Mouse (Mus musculus): ENCODE measurements around the gene Mtfmt.
A peak's percentile ranks its signal among the peaks of the same experiment; 100 is the strongest.

Gene Mtfmt

GRCm38 (mm10) chr9:65435671-65436301 is at the start of gene Mtfmt:
Gene Mtfmt (plus strand): TSS chr9:65435782.
- DNase-seq (ENCODE audit: low spot score), result peak; percentile 97

DNA sequence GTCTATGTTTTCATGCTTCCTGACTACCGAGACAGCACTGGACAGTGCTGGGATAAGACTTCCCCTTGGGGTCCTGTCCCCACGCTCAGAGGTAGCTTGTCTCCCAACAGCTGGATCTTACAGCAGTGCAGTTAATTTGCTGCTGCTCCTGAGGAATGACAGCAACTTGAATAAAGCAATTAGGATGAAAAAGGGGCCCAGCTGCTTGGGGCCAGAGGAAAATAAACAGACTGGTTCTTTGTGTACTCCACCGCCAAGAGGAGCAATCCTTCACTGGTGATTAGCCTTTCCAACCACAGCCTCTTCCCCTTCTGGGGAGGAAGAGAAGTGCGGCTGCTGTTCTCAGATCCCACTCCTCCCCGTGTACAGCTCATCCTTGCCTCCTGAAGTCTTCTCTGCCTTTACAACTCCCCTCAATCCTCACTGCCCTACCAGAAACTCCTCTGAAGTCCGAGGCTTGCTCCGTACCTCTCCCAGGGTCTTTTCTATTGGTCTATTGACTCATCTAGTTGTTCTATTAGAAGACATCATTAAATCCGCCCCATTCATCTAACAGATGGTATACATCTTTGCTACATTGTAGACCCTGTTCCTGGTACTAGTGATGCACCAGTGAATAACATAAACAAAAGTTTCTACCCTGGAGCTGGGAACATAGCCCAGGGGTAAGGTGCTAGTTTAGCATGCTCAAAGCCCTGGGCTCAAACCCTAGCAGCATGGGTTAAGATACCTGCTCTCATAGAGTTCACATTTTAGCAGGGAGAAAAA is 49.0 kb upstream of the Mtfmt start:
- DNase-seq (ENCODE audit: low spot score), result no peak

- no peak for DNase-seq (ENCODE audit: low spot score)
Measured at GRCm38 (mm10) chr9:65390752-65391612, 44.6 kb upstream of the Mtfmt start.

DNA sequence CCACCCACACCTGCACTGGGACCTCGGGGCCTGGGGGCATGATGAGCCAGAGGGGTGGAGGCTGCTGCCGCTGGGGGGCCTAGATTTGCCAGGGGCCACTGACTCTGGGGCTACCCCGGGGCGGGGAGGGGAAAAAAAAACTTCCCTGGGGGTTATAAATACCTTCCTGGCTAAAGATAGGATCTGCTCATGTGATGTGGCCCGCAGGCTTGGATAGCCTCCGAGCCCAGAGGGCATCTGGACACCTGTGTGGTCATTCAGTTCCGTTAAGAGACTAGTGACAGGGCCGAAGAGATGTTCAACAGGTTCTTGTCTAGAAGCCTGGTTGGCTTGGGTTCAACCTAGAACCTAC is 44.0 kb upstream of the Mtfmt start, which contains the start of gene Kbtbd13:
Gene Kbtbd13 (minus strand): TSS at position 40 of the 352 bp plus-strand sequence.
- DNase-seq (ENCODE audit: low spot score), result no peak

DNA sequence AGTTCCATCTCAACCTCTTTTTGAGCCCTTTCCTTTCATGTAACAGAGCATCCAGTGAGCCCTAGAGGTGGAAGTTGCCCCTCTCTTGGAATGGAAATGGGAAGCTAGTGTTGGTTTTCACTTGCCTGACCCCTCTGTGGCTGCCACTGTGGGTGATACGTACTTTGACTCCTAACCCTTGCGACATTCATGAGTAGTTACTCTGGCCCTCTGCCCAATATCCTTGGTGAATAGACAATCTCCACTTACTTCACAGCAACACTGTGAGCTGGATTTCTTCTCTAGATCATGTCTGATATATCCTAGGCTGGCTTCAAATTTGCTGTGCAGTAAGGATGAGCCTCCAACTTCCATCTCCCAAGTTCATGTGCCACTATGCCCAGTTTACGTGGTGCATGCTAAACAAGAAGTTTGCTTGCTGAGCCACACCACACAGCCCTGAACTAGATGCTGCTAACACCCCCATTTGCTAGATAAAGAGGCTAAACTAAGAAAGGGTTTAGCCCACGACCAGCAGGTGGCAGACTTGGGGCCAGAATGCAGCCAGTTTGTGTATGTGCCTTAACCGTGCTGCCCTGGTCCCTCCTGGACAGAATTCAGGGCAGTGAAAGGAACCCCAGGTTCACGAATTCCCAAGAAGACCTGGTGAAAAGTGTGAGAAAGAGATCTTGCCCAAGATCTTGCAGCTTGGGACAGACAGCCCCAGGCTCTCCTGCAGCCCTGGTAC is 42.8 kb upstream of the Mtfmt start:
- peak; percentile 27 for DNase-seq (ENCODE audit: low spot score)

GRCm38 (mm10) chr9:65393606-65394005 is 42.0 kb upstream of the Mtfmt start:
- no peak for DNase-seq (ENCODE audit: low spot score)

GRCm38 (mm10) chr9:65394360-65394759 is 41.2 kb upstream of the Mtfmt start:
- DNase-seq (ENCODE audit: low spot score), result no peak

DNA sequence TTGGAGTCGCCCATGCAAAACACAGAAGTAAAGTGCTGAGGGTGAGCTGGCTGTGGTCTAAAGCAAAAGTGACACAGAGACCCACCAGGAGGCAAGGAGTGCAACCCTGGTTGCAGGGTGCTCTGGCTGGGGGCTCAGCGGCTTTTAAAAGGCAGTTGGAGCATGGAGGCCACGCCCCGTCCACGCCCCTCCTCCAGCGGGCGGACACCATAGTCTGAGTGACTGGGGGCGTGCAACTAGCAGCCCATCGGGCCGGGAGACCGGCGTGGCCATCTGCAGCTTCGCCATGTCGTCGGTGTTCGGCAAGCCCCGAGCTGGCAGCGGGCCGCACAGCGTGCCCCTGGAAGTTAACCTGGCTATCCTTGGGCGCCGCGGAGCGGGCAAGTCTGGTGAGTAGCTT is 37.3 kb upstream of the Mtfmt start, which contains the start of gene Rasl12:
Gene Rasl12 (plus strand): TSS at position 228 of the 400 bp plus-strand sequence.
- DNase-seq (ENCODE audit: low spot score), result peak; percentile 27

DNA sequence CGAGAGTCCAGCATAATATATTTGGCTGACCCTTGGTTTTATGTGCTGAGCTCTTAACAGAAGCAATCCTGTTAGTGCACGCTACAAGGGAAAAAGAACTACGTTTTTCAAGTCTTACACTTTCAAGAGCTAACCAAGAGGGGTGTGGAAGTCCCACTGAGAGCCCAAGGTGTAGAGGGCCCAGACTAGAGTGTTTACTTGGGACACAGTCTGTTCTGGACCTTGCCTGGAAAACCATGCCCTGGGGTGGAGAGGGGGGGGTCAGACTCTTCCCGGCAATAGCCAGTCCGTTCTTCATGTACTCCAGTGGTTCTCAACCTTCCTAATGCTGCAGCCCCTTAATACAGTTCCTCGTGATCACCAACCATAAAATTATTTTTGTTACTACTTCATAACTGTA is 35.6 kb upstream of the Mtfmt start:
- DNase-seq (ENCODE audit: low spot score), result no peak

DNA sequence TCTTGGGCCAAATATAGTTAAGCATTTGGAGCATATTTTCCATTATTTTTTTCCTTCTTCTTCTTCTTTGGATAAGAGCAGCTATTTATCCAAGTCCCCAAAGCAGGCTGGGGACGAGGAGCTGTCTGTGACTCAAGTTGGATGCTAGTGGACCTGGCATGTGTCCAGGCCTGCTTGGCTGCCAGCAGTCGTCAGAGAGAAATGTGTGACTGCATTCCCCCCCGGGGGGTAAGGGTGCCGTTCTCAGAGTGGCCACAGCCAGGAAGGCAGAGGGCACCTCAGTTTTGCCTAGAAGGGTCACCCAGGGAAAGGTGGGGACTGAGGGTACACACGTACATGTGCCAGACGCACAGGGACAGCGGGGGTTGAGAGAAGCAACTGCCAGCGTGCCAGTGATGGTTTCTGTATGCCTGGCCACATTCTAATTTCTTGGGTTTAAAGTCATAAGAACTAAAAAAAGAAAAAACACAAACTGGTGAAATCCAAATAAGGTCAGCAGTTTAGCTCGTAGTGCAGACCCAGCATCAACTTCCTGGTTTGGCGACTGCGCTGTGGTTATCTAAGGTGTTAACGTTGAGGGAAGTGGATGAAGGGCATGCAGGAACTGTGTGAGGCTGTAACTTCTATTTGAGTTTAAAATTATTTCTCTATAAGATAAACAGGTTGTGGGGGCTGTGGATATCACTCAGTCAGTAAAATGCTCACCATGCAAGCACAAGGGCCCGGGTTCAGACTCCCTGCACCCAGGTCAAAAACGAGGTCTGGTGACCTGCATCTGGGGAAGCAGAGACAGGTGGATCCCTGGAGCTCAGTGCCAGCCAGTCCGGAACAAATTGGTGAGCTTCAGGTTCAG is 31.0 kb upstream of the Mtfmt start:
- DNase-seq (ENCODE audit: low spot score), result no peak

DNA sequence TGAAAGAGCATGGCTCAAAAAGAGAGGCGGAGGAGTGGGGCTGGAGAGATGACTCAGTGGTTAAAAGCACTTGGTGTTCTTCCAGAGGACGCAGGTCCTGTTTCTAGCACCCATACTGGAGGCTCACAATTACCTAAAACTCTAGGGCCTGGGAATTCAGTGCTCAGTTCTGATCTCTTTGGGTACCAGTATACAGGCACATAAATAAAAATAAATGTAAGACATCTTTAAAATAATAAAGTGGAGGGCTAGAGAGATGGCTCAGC is 30.5 kb upstream of the Mtfmt start:
- DNase-seq (ENCODE audit: low spot score), result no peak

- DNase-seq (ENCODE audit: low spot score), result no peak
Measured at GRCm38 (mm10) chr9:65407327-65407726, 28.3 kb upstream of the Mtfmt start.

DNA sequence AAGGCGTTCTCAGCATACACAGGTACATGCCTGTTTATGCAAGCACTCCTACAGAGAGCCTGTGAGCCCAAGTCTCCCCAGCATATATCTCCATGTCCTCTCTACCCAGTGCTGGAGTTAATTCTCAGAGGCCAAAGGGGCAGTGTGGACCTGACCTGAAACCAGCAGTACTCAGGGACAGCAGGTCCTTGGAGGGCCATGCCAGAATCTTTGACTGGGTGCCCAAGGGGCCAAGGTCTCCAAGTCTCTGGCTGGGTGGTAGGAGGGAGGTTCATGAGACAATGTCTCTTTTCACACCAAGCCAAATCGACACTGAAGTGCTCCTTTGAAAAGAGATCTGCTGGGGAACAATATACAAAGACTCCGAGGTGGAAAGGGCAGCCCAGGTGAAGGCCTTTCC is 27.7 kb upstream of the Mtfmt start:
- DNase-seq (ENCODE audit: low spot score), result no peak

DNA sequence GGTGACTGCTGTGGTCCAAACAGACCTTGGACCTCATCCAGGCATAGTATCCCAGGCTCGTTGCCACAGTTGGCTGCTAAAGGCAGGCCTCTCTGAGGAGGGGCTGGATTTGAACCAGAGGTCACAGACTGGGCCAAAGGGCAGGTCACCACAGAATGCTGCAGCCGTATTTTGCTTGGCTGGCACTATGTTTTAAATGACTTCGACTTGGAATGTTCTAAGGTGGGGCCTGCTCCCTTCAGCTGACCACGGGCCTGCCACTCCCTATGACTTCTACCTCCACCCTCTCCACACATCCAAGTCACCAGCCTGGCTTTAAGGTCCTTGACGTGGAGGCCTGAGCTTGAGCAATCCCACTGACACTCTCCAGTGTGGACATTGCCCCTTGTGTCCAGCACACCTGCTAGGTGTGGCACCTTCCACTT is 26.7 kb upstream of the Mtfmt start:
- no peak for DNase-seq (ENCODE audit: low spot score)

DNA sequence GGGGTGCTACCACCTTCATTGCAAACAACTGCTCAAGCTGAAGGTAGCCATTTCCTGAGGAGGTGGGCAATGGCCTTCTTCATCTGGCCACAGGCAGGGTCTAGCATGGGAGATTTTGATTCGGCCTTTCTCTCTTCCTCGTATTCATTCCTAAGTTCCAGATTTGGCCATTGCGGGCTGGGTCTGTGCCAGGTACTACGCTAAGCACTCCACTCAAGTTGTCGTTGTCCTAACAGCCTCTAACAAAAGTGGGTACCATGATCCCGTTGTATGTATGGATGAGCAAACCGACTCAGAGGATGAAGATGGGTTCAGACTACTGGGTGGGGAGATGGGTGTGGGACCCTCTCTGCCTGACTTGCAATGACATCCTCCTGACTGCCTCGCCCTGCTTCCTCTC is 25.2 kb upstream of the Mtfmt start:
- DNase-seq (ENCODE audit: low spot score), result no peak

- DNase-seq (ENCODE audit: low spot score), result no peak
Measured at GRCm38 (mm10) chr9:65411326-65411725, 24.3 kb upstream of the Mtfmt start.

DNA sequence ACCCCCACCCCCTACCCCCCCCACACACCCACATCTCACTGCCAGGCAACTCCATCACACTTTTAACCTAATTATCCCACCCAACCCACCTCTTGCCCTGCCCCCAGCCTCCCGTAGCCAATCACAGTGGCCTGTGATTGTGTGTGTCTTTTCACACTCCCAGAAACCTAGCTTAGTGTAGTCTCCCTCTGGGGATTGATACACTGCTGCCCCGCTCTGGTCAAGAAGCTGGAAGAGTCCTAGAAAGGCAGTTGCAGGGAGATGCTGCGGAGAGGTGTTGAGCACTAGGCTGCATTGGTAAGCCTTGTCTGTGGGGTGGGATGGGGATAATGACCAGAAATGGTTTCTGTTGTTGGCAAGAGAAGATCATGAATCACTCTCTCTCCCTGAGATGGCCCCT is 17.8 kb upstream of the Mtfmt start:
- DNase-seq (ENCODE audit: low spot score), result no peak

- no peak for DNase-seq (ENCODE audit: low spot score)
Measured at GRCm38 (mm10) chr9:65419633-65420032, 15.9 kb upstream of the Mtfmt start.

DNA sequence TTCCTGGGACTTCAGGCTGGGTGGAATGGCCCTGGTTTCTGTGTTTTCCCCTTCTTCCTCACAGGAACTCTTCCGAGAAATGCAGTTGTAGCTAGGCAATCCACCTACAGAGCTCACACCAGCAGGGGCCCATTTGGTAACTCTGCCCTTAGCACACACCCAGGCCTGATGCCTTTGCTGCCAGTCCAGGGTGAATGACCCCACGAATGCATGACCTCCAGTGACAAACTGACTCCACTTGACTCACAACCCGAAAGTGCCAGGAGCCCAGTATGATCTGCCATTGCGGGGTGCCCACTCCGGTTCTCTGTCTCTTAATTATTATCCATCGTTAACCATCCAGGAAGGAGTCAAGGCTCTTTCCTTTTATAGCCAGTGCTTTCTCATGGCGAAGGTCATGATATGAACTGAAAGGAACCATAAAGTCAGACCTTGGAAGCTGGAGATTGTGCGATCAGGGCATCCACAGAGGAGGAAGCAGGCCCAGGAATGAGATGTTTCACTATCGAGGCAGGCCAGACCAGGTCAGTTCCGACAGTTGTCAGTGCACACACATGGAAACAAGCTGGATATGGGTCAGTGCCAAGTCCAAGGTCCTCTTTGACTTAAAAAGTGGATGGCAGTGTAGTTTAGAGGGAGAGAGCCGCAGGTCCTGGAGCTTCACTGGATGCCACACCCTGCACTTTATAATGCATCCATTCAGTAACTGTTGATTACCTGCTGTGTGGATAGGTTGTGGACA is 12.7 kb upstream of the Mtfmt start, which contains the start of gene Slc51b:
Gene Slc51b (minus strand): TSS at position 196 of the 742 bp plus-strand sequence.
- no peak for DNase-seq (ENCODE audit: low spot score)

DNA sequence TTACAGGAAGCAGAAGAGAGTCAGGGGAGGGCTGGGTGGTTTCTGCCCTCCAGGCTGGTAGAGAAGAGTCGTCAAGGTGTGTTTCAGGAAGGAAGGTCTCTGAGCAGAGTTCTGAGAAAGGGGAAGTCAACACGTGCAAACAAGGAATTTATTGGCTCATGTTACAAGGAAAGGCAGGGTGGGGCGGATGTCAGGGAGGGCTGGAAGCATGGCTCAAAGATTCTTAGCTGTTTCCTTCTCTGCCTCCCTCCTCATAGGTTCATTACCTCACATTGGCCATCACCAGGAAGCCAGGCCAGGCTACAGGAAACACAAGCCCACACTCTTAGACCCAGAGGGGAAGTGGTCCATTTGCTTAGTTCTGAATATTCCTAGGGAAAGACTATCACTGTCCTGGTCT is 11.2 kb upstream of the Mtfmt start:
- no peak for DNase-seq (ENCODE audit: low spot score)

- DNase-seq (ENCODE audit: low spot score), result no peak
Measured at GRCm38 (mm10) chr9:65427511-65427910, 8.1 kb upstream of the Mtfmt start.

Measured in T-cell, adult 2 months (primary cell).